Mouse (Mus musculus): Measurements from ENCODE around the gene Olfr508. TPM values are rescaled to one million over a fixed set of nuclear protein-coding genes. Genes with fewer than 3 reads are reported as not detected.

Olfr508 gene
- not detected for total RNA-seq (2023)

DNA sequence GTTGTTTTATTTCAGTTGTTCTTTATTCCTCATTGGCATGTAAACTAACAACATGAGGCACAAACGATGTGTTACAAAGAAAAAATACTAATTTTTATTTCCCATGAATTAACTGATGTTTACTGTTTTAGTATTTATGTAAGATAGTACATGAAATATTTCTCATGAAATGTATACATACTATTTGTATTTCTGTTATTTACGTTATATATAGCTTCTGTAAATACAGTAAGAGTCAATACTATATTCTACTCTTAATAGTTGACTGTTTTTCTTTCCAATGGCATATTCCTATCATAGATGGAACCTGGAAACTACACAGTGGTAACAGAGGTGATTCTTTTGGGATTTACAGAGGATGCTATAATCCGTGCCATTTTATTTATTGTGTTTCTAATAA is at the start of gene Olfr508:
Olfr508 (plus strand) TSS at position 301 of the 400 bp plus-strand sequence.

GRCm38 (mm10) chr7:108610487-108610886 is 19.3 kb upstream of the Olfr508 start, which contains the start of gene Olfr506:
TSS of gene Olfr506 (plus strand) at chr7:108610787.

GRCm38 (mm10) chr7:108621514-108621913 is 8.3 kb upstream of the Olfr508 start, which contains the start of gene Olfr507:
TSS of gene Olfr507 (plus strand) at chr7:108621814.

GRCm38 (mm10) chr7:108651806-108652205 is 22.0 kb downstream of the Olfr508 start, which contains the start of gene Olfr509:
TSS of gene Olfr509 (minus strand) at chr7:108651906.

DNA sequence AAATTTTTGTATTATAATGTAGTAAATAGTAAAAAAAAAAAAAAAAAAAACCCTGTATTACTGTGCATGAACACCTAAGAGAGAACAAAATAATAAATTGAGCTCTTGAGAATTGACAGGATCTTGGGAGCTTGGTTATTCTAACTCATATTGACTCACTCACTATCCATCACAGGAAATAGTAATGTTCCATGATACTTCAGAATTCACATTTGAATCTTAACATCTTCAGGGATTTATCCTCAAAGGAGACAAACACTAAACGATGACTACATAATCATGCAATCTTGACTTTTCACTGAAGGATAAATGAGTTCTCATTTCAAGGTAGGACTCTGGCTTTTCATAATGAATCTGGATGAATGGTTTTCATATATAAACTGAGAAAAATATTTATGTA is 36.3 kb downstream of the Olfr508 start, which contains the start of gene Olfr510:
Olfr510 (plus strand) TSS at position 301 of the 400 bp plus-strand sequence.

Other genes with a start within 250 kb of the Olfr508 start
- not detected for gene Olfr495, start 236.8 kb upstream of the Olfr508 start, total RNA-seq (2023)
- not detected for gene Olfr497, start 209.6 kb upstream of the Olfr508 start, total RNA-seq (2023)
- not detected for gene Olfr498, start 164.7 kb upstream of the Olfr508 start, total RNA-seq (2023)
- gene Olfr502, start 104.9 kb upstream of the Olfr508 start, total RNA-seq (2023), result not detected
- gene Olfr503, start 85.5 kb upstream of the Olfr508 start, total RNA-seq (2023), result not detected
- gene Olfr504, start 64.2 kb upstream of the Olfr508 start, total RNA-seq (2023), result not detected
- not detected for gene Olfr506, start 19.2 kb upstream of the Olfr508 start, total RNA-seq (2023)
- gene Olfr507, start 8.2 kb upstream of the Olfr508 start, total RNA-seq (2023), result not detected
- not detected for gene Olfr509, start 21.9 kb downstream of the Olfr508 start, total RNA-seq (2023)
- gene Olfr510, start 36.4 kb downstream of the Olfr508 start, total RNA-seq (2023), result not detected
- gene Olfr512, start 83.3 kb downstream of the Olfr508 start, total RNA-seq (2023), result not detected
- not detected for gene Olfr513, start 121.0 kb downstream of the Olfr508 start, total RNA-seq (2023)
- gene Olfr514, start 196.0 kb downstream of the Olfr508 start, total RNA-seq (2023), result not detected
- not detected for gene Olfr516, start 220.5 kb downstream of the Olfr508 start, total RNA-seq (2023)
- gene Olfr517, start 242.4 kb downstream of the Olfr508 start, total RNA-seq (2023), result not detected

All from T-cell, adult 66 days (primary cell).